Mouse (Mus musculus) kidney, adult 8-10 months (tissue): Measurements from ENCODE around the gene Arhgef12.

Source experiments
- DNase-seq, 2 experiments: peaks; one replicate each; pipeline ENCODE4 v3.0.0; 2022

The Arhgef12 gene

DNA sequence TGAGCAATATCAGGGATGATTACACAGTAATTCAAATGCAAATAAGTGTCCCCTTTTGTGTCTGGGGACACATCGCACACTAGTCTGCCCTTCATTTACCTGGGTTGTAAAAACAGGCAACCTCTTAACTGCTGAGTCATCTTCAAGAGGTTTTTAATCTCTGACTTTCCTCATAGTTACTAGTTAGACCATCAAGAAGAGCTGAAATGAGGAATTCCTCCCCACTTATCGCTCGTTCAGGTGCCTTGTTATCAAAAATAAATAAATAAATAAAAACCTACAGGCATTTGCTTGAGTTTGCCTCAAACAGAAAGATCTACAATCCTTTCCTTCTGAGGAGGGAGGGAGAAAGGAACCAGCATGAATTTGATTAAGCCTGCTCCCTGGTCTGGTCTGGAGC, 1.7 kb upstream of the Arhgef12 start:
- no peak for DNase-seq

DNA sequence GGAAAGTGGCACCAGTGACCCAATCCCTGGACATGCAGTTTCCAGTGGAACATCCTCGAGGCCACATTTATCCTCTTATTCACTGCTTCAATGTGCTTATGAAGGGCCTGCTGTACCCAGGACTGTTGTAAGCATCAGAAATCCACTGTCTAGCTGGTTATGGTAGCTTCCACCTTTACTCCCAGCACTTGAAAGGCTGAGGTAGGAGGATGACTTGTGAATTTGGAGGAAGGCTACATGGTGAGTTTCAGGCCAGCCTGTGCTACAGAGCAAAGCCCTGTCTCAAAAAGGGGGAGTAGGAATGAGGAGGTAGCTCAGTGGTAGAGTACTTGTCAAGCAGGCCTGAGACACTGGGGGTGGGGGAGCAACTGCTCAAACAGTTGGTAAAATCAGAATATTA, 1.0 kb upstream of the Arhgef12 start:
- DNase-seq, result no peak

DNA sequence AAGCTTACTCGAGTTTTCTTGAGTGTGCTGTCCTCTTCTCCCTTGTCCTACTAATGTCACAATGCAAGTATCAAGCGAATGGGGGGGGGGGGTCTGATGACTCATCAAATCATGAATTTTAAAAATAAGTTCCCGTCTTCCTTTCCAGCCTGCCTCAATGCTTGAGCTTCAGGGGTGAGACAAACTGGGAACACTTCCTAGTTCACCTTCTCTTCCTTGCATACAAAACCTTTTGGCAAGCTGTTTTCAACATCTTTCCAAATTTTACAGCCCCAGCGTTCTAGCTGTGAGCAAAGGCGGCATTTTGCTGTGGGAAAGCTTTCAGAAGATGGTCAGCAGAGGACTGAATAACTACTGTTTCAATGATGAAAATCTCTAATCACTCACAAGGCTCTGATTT, 516 bp upstream of the Arhgef12 start:
- no peak for DNase-seq

DNA sequence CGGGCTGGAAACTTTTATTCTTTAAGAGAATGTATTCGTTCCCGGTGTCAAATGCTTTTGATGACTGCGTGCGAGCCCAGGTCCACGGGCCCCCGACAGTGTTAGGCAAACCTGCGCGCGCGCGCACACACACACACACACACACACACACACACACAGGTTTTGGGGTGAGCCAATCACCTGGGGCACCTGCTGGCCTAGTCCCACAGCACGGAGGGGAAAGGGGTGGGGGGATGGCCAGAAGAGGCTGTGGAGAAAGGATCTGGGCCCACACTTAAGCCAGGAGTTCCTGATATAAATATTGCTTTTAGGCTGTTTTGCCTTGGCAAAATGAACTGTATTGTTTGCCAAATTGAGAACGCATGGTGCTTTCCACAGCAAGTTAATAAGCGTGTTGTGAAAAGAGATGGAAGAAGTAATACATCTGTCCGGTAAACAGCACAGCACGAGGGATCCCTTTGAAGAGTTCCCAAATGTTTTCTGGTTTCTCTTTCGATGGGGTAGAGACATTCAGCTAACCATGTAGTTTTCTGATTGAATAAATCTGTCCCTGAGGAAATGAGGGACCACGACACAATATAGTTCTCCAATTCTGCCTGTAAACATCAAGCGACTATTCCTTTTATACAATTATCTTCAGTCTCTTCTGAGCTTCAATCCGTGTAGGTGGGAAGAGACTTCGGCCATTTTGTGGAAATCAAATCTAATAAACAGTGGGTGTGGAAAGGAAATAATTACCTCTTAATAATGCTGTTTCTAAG, 433 bp downstream of the Arhgef12 start:
- peak in 1 of 2 experiments; percentile 43 for DNase-seq

DNA sequence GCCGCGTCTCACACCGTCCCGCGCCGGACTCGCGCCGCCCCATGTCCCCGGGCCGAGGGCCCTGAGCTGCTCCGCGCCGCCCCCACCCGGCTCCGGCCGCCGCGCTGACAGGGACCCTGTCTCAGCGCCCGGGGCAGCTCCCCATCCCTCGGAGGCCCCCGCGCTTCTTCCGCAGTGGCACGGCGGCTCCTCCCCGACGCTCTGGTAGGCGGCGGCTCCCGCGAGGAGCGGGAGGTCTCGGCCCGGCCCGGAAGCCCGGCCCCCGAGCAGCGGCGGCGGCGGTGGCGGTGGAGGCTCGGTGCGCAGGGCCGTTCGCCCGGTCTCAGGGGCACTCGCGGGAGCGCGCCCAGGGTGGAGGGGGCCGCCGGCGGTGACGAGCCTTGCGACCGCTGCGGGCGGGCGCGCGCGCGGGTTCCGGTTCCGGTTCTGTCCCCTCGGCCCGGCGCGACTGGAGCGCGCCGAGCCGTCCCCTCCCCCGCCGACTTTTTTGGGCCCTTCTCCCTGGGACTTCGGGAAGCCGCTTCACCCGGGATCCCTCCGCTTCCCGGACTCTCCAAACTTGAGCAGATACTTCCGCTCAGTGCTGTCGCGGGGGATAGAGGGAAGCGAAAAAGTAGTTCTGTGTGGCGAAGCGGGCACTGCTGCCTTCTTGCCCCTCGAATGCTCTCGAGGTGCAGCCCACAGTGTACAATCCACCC, 1.2 kb downstream of the Arhgef12 start:
- peak; percentile 92 for DNase-seq

DNA sequence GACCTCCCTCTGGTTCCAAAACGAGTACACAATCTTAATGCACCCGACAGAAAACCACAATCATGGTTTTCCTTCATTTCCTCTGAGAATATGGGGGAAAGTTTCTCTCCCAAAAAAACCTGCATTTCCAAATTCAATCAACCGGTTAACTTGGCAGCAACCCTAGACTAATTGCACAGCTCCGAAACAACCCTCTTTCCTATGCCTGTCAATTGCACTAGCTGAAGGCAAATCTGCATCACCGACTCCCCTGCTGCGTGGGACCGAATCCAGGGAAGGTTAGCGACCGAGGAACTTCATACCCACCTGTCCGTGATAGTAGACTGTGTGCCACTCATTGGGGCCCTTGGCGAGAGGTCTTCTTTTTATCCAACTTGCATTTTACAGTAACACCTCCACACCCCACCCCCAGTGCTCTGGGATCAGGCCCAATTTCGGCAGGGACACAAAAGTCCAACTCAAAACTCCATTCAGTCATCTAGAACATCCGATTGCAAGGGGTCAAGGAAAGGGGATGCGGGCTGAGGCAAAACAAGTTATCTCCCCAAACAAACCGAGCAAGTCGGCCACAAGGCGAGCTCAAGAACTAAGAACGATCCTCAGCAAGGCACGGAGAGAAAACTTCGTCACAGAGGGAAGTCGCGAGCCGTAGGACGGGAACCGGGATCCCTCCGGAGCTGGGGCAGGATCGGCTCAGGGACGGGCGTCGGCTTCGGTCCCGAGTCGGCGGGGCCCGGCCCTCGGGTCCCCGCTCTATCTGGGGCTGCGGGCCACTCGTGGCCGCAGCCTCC, 2.0 kb downstream of the Arhgef12 start:
- DNase-seq, result peak; percentile 76

DNA sequence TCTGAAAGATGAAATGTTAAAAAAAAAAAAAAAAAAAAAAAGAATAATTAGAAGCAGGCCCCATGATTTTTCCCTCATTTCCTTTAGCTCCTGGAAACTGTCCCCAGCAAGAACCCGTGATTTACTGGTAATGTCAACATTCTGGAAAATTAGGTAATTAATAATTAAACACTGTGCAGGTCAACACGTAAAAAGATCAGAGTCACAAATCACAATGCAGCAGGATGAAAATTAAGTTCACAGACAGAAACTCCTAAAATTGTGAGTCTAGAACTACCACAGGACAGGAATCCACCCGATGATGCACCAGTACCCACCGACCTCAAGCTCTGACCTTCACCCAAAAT, 2.5 kb downstream of the Arhgef12 start:
- DNase-seq, result peak in 1 of 2 experiments; percentile 55

DNA sequence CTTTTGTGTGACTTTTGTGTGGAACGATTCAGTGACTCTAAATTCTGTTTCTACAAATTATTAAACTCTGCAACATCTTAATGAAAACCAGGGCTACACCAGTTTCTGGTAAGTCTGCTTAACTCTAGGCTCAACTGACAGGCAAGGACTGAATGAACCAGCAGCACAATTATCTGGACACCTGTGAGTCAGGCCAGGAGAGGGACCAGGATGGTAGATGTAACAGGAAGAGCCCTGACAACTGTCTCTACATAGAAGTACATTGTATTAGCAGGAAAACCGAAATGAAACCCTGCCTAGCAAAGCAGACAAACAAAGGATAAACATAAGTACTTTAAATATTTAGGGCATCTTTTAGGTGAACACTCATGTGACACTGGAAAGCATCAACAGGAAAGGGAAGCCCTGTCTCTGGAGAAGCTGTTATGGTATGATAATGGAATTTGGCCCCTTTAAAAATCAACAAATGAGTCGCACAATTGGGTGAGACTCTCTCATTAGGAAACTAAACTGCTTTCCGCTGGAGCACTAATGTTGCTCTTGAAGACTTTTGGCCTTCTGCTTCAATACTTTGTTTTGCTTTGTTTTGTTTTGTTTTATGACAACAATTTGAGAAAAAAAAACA, 3.3 kb downstream of the Arhgef12 start:
- DNase-seq, result no peak

DNA sequence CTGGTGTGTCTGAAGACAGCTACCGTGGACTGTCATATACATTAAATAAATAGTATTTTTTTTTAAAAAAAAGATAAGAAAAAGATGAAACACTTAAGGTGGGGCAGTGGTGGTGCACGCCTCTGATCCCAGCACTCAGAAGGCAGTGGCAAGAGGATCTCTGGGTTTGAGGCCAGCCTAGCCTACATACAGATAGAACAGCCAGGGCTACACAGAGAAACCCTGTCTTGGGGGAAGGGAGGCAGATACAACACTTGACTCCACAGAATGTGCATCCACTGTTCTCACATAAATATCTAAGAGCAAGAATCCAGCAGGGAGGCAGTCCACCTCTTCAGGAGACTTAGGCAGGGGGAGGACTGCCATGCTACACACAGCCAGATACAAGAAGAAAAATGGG, 4.1 kb downstream of the Arhgef12 start:
- no peak for DNase-seq

DNA sequence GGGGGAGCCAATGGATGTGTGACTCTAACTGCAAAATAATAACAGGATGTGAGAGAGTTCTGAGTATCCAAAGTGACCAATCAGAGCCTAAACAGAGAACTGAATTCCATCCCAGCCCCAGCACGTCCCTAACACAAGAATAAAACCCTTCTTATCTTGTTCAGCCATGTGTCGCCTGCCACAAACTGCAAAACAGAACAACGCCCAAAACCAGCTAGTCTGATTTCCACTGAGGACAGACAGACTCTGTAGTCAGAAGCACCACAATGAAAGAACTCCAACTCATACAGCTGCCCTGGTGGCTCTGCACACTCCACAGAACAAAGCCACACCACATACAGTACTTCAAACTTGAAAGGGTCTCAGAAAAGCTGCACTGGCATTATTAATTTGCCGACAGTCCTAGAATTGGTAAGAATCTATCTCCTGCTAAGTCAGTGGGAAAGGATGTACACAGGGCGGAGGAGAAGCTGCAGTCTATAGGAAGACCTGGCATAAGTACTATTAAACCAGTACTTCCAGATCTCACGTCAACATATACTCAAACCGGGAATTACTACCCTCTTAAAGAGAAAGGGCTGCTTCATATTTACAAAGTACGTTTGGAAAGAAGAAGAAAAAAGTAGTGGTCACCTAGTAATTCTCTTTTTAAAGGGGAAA, 5.0 kb downstream of the Arhgef12 start:
- DNase-seq, result no peak

DNA sequence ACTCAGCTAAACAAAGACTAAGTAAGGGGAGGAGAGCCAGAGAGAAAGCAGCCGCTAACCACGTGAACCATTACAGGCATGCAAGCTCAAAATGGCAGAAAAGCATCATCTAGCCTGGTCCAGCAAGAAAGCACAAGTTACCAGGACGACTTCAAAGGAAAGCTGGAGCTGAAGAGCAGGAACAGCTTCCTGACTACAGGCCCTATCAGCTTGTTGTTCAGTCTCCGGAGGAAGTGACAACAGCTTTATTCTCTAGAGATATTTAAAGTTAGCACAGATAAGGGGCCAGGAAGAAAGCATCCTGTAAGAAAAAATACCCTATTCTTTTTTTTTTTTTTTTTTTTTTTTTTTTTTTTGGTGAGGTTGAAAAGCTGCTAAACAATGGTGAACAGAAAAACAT, 8.1 kb downstream of the Arhgef12 start:
- DNase-seq, result no peak

DNA sequence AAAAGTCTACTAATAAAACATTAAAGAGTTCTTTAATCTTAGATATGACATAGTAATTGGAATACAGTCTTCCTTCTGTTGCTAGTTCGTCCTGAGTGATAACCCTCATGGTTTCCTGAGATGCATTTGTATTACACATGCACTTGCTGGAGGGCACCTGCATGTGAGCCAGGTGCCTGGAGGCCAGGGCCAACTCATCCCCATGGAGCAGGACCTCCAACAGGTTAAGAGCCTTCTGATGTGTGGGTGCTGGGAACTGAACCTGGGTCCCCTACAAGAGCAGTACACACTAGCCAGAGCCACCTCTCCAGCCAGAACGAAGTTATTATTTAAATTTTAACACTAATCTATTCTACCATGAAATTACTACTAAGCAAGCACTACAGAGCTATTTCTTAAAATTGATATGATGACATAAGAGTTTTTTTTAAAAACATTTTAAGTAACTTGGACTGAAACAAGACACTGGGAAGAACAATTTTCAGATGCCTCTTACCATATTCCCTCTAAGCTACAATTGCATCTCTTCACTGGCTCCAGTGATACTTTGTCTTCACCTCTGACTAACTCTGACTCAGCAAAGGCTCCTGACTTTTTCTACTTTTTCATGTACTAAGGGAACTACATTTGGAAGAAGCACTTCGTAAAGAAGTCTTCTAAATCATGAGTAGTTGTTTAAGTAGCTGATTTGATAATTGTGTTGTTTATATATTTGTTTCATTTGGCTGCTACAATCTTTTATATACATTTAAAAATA, 9.1 kb downstream of the Arhgef12 start:
- DNase-seq, result no peak

DNA sequence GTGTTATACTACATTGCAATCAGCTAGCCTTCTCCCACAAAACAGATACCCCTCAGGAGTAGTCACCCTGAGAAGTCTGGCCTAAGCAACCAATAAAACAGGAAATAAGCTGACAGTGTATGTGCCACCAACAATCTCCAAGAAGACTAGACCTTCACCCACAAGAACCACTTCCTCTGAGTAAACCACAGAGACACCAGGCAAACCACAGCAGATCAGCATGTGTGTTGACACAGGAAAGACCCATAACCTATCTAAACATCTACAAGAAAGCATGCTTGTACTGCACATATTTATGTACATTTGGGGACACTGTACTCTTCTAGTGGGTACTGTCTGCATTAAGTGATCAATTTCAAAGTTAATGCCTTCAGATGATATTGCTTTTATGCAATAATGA, 10.7 kb downstream of the Arhgef12 start:
- no peak for DNase-seq

DNA sequence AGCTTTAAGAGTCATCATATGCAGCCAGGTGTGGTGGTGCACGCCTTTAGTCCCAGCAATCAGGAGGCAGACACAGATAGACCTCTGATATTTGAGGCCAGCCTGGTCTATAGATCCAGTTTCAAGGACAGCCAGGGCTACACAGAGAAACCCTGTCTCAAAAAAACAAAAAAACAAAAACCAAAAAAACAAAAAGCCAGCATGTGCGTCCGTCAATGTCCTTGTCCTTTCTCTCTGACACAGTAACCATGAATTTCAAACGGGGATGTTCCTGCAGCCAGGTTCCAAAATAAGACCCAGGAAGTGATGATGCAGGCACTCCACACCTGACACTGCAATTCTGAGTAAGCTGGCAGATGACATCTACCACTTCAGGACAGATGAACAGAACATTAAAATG, 12.2 kb downstream of the Arhgef12 start:
- no peak for DNase-seq

DNA sequence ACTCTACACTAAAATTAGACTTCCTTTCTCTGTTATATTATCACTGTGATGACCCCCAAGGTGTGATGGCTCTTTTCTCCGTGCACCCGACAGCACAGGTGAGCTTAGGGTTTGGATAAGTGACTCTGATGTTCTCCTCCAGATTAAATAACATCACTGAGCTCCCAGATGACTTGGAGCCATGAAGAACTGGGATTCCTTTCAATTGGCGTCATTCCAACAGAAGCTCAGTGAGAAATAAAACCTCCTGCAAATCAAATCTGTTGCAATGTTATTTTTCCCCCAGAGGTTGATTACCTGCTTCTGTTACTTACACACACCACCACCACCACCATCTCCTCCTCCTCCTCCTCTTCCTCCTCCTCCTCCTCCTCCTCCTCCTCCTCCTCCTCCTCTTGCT, 13.2 kb downstream of the Arhgef12 start:
- no peak for DNase-seq

DNA sequence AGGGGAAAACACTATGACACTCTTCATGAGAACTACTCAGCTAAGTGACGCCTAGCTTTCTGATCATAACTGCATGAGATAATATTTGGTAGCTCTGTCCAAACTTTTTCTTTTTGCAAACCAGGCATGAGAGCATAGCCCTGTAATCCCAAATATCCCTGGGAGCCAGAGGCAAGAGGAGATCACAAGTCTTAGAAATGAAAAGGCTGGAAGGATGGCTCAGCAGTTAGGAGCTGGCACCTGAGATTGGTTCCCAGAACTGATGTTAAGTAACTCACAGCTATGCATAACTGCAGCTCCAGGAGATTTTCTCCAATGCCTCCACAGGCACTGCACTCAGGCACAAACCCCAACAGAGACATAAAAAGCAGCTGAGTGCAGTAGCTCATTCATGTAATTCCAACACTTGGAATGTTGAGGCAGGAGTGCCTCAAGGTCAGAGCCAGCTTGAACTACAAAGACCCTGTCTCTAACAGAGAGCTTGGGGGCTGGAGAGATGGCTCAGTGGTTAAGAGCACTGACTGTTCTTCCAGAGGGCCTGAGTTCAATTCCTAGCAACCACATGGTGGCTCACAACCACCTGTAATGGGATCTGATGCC, 21.3 kb downstream of the Arhgef12 start:
- DNase-seq, result no peak

DNA sequence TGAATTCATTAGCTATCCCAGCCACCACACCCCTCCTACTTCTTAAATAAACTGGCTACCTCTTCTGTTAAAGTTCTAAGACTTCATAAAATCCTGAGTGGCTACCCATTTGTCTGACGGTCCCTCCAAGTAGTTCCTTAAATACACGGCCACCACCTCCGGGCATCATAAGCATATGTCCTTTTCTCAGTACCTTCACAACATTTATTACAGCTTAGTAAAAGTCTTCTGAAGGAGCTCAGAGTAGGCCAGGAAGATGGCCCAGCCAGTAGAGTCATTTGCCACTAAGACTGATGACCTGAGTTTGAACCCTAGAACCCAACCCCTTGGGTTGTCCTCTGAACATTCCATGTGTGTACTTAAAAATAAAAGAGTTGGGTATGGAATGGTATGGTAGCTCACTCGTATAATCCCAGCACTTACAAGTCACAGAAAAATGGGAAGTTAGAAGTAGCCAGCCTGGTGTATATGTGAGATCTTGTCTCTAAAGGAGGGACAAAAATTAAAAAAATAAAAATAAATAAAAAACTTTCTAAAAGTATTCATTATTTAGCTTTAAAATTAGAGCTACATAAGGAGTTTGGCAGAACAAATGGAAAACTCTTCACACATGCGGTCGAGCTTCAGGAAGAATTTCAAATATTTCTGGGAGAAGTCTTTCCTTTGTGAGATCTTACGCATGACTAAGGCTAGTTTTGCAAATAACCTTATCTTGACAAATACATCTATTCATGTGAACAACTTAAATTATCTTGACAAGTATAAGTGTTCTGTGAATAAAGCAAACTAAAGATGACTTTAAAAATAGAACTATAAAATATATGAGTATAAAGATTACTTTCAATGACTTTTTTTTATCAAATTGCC, 22.3 kb downstream of the Arhgef12 start:
- DNase-seq, result no peak

DNA sequence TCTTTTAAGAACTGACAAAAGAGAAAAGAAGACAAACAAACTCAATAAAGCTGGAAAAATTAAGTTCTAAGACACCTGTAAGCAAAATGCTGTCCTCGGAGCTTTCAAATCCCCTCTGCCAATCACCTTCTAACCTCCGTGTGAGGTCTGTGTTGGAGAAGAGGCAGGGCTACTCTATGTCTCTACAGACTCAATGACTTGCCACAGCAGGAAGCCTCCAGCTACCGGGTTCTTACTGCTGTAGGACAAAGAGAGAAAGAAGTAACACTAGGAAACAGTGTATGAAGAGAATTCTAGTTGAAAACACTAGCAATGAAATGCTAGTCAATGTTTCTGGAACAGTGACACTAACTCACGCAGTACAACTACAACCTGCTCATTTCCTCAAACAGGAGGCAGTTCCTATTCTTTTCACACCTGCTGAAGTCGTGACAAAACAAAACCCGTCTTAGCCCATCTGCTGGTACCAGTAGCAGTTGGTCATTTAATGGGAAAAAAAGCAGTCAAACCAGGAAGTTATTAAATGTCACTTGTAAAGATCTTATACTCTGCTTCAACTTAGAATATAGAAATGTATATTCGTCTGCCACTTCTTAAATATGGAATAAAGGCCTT, 23.5 kb downstream of the Arhgef12 start:
- no peak for DNase-seq

DNA sequence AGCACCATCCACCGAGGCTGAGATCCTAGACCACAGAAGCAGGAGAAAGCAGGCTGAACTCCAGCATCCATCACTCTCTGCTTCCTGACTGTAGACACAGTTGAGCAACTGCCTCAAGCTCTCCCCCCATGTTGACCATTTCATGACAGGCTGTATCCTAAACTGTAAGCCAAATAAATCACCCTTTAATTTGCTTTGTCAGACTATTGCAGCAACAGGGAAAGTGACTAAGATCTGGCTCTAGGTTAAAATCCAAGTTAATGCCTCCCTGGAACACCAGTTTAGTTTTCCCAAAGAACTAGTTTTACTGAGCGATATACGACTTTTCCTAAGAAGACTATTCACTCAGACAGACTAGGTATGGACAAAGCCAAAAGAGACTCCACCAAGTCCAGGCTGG, 28.3 kb downstream of the Arhgef12 start:
- no peak for DNase-seq

DNA sequence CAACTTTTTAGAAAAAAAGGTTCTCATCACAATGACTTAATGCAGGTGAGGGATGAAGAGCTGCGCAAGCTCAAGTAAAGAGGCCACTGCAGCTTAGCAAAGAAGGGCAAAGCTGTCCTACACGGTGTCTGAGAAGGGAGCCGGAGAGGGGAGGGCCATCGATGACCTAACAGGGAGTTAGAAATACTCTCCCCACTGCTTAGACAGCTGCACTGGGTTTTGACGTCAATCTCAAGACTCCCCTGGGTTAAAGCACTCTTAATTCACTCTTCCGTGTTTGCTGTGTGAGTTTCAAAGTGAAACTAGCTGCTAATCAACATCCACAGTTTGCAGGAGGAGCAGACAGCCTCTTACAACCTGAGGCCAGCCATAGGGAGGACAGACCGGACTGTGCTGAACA, 30.9 kb downstream of the Arhgef12 start:
- DNase-seq, result no peak
